Mouse (Mus musculus) MEL (cell line): ENCODE results near the gene Ift20. TPM values are rescaled to one million over a fixed set of nuclear protein-coding genes. Genes with fewer than 3 reads are reported as not detected.

ENCODE experiments used
- DNase-seq: peaks from one replicate; pipeline ENCODE4 v3.0.0; 2011; ENCODE audit warnings: low read depth, low spot score
- H3K27ac ChIP-seq: 2 replicates; pipeline ENCODE4 v1.5.1; 2012; ENCODE audit warnings: low read depth, mild to moderate bottlenecking, control low read depth, low read length, moderate library complexity; ENCODE audit not compliant: control insufficient read depth
- H3K27me3 ChIP-seq, 2 experiments: fragments of 150-350 bp in 1 of 2; sonication (generic) in 1 of 2; 2 replicates each; pipeline ENCODE4 v1.6.1; 2012; ENCODE audit warnings: low read length in 2 of 2, mild to moderate bottlenecking in 2 of 2, improper control_type of control experiment in 1 of 2, moderate library complexity in 1 of 2; ENCODE audit not compliant: insufficient read depth in 2 of 2, control insufficient read depth in 1 of 2
- H3K36me3 ChIP-seq, 2 experiments: 2 replicates each; pipeline ENCODE4 v1.6.1; 2012 to 2014; ENCODE audit warnings: low read length in 2 of 2, improper control_type of control experiment in 1 of 2, inconsistent platforms in 1 of 2, mild to moderate bottlenecking in 1 of 2; ENCODE audit not compliant: insufficient read depth in 2 of 2, control insufficient read depth in 1 of 2
- H3K4me1 ChIP-seq, 2 experiments: fragments of 150-350 bp in 1 of 2; sonication (generic) in 1 of 2; 2 replicates each; pipeline ENCODE4 v1.6.1; 2012; ENCODE audit warnings: low read length in 2 of 2, improper control_type of control experiment in 1 of 2, mild to moderate bottlenecking in 1 of 2; ENCODE audit not compliant: insufficient read depth in 2 of 2, control insufficient read depth in 1 of 2
- H3K4me3 ChIP-seq, 2 experiments: fragments of 150-350 bp in 1 of 2; sonication (generic) in 1 of 2; 2 replicates each; pipeline ENCODE4 v1.5.1; 2012; ENCODE audit warnings: low read depth in 2 of 2, low read length in 2 of 2, mild to moderate bottlenecking in 2 of 2, moderate library complexity in 2 of 2, control low read depth in 1 of 2, improper control_type of control experiment in 1 of 2; ENCODE audit not compliant: control insufficient read depth in 1 of 2, insufficient read depth in 1 of 2
- H3K79me2 ChIP-seq: 2 replicates; pipeline ENCODE4 v1.6.1; 2012; ENCODE audit warnings: mild to moderate bottlenecking, low read length, moderate library complexity; ENCODE audit not compliant: control insufficient read depth, poor library complexity, insufficient read depth
- H3K9ac ChIP-seq: 2 replicates; pipeline ENCODE4 v1.6.1; 2012; ENCODE audit warnings: low read depth, mild to moderate bottlenecking, control low read depth, low read length, moderate library complexity; ENCODE audit not compliant: control insufficient read depth, poor library complexity, severe bottlenecking
- H3K9me3 ChIP-seq: fragments of 150-350 bp; sonication (generic); replicated peaks from 2 replicates; pipeline ENCODE4 v1.6.1; 2012; ENCODE audit warnings: mild to moderate bottlenecking, low read length, improper control_type of control experiment, moderate library complexity; ENCODE audit not compliant: insufficient read depth
- BHLHE40 ChIP-seq: IDR thresholded peaks from 2 replicates; pipeline ENCODE4 v1.6.1; 2012; ENCODE audit warnings: low read depth, mild to moderate bottlenecking, inconsistent platforms, low read length, improper control_type of control experiment, borderline replicate concordance
- CHD1 ChIP-seq: IDR thresholded peaks from 2 replicates; pipeline ENCODE4 v1.6.1; 2012; ENCODE audit warnings: low read depth, mild to moderate bottlenecking, inconsistent platforms, low read length, improper control_type of control experiment
- CTCF ChIP-seq, 3 experiments: IDR thresholded peaks in 2 of 3; conservative IDR thresholded peaks in 1 of 3; 2 replicates each; pipeline ENCODE4 v1.5.1; 2011 to 2012; ENCODE audit warnings: low read length in 3 of 3, low read depth in 2 of 3, mild to moderate bottlenecking in 2 of 3, improper control_type of control experiment in 1 of 3, inconsistent platforms in 1 of 3, mixed read lengths in 1 of 3, moderate library complexity in 1 of 3; ENCODE audit not compliant: control insufficient read depth in 1 of 3, insufficient read depth in 1 of 3, poor library complexity in 1 of 3, severe bottlenecking in 1 of 3
- E2F4 ChIP-seq: IDR thresholded peaks from 2 replicates; pipeline ENCODE4 v1.6.1; 2011; ENCODE audit warnings: low read depth, low read length, improper control_type of control experiment, borderline replicate concordance
- ELF1 ChIP-seq: IDR thresholded peaks from 2 replicates; pipeline ENCODE4 v1.6.1; 2014; ENCODE audit warnings: low read depth, mild to moderate bottlenecking, inconsistent platforms, low read length, improper control_type of control experiment, moderate library complexity
- EP300 ChIP-seq, 2 experiments: IDR thresholded peaks; 2 replicates each; pipeline ENCODE4 v1.6.1; 2011; ENCODE audit warnings: improper control_type of control experiment in 2 of 2, low read length in 2 of 2, low read depth in 1 of 2, mild to moderate bottlenecking in 1 of 2
- ETS1 ChIP-seq: IDR thresholded peaks from 2 replicates; pipeline ENCODE4 v1.6.1; 2012; ENCODE audit warnings: low read depth, mild to moderate bottlenecking, inconsistent platforms, low read length, improper control_type of control experiment, moderate library complexity
- GATA1 ChIP-seq: IDR thresholded peaks from 2 replicates; pipeline ENCODE4 v1.6.1; 2011; ENCODE audit warnings: low read depth, low read length, improper control_type of control experiment
- HCFC1 ChIP-seq: IDR thresholded peaks from 2 replicates; pipeline ENCODE4 v1.6.1; 2012; ENCODE audit warnings: low read depth, mild to moderate bottlenecking, inconsistent platforms, low read length, improper control_type of control experiment, moderate library complexity
- MAX ChIP-seq: IDR thresholded peaks from 2 replicates; pipeline ENCODE4 v1.6.1; 2011; ENCODE audit warnings: low read length, improper control_type of control experiment
- MXI1 ChIP-seq: IDR thresholded peaks from 2 replicates; pipeline ENCODE4 v1.6.1; 2011; ENCODE audit warnings: mild to moderate bottlenecking, low read depth, low read length, improper control_type of control experiment
- MYB ChIP-seq: IDR thresholded peaks from 2 replicates; pipeline ENCODE4 v1.6.1; 2011; ENCODE audit warnings: mild to moderate bottlenecking, low read depth, low read length, improper control_type of control experiment
- MYC ChIP-seq: IDR thresholded peaks from 2 replicates; pipeline ENCODE4 v1.6.1; 2011; ENCODE audit warnings: low read depth, mild to moderate bottlenecking, low read length, improper control_type of control experiment, moderate library complexity
- NELFE ChIP-seq: IDR thresholded peaks from 2 replicates; pipeline ENCODE4 v1.6.1; 2011; ENCODE audit warnings: low read depth, low read length, improper control_type of control experiment
- POLR2AphosphoS2 ChIP-seq: IDR thresholded peaks from 2 replicates; pipeline ENCODE4 v1.6.1; 2011; ENCODE audit warnings: low read length, improper control_type of control experiment
- RCOR1 ChIP-seq: IDR thresholded peaks from 2 replicates; pipeline ENCODE4 v1.6.1; 2012; ENCODE audit warnings: low read depth, mild to moderate bottlenecking, inconsistent platforms, low read length, improper control_type of control experiment
- SIN3A ChIP-seq: IDR thresholded peaks from 2 replicates; pipeline ENCODE4 v1.6.1; 2012; ENCODE audit warnings: low read length, improper control_type of control experiment, inconsistent platforms
- TCF12 ChIP-seq: IDR thresholded peaks from 2 replicates; pipeline ENCODE4 v1.6.1; 2014; ENCODE audit warnings: low read depth, mild to moderate bottlenecking, inconsistent platforms, low read length, improper control_type of control experiment, moderate library complexity
- USF1 ChIP-seq: IDR thresholded peaks from 2 replicates; pipeline ENCODE4 v1.6.1; 2014; ENCODE audit warnings: low read depth, mild to moderate bottlenecking, inconsistent platforms, low read length, improper control_type of control experiment, moderate library complexity
- USF2 ChIP-seq, 2 experiments: IDR thresholded peaks; 2 replicates each; pipeline ENCODE4 v1.6.1; 2011 to 2012; ENCODE audit warnings: improper control_type of control experiment in 2 of 2, low read length in 2 of 2, borderline replicate concordance in 1 of 2, inconsistent platforms in 1 of 2, low read depth in 1 of 2, mild to moderate bottlenecking in 1 of 2; ENCODE audit not compliant: insufficient read depth in 1 of 2
- polyA plus RNA-seq, 2 experiments: library from polyadenylated mRNA; stranded (reverse) in 1 of 2; unstranded in 1 of 2; fragments of >175 nt in 1 of 2; fragments of >200 nt in 1 of 2; gene quantifications; 2 replicates each; pipeline versions ENCODE4 v1.2.1 to v1.2.4; 2012; ENCODE audit warnings: low replicate concordance in 2 of 2, low read depth in 1 of 2; ENCODE audit not compliant: insufficient read length in 2 of 2, insufficient read depth in 1 of 2, missing spikeins in 1 of 2
- total RNA-seq: library from RNA; depleted of rRNA; stranded (reverse); fragments of 300-350 nt; gene quantifications from 2 replicates; pipeline ENCODE4 v1.2.3, GENCODE M21; 2012

Gene Ift20
- total and polyA plus RNA-seq, 3 experiments = 128 to 196 TPM; not detected in 1

GRCm38 (mm10) chr11:78555623-78556022 lies 19.5 kb downstream of the Ift20 start:
- DNase-seq = peak; percentile 70

GRCm38 (mm10) chr11:78556070-78556469 lies 19.9 kb downstream of the Ift20 start:
- Histone ChIP-seq H3K9ac (peak overlapping the region; percentile 44), H3K79me2 (no peaks in the 10 kb centered on the region), H3K27me3 (no peaks in the 10 kb centered on the region), H3K27ac (peak overlapping the region; percentile 77), H3K36me3 (peaks cover 0 to 20% of the 10 kb centered on the region in 2 experiments; a peak in 2 of 4 replicates), H3K4me3 (no peak overlapping the region; a peak in 1 of 4 replicates), H3K4me1 (peaks cover 21 to 22% of the 10 kb centered on the region in 2 experiments), H3K9me3 (no peaks in the 10 kb centered on the region)
- peak; percentile 57 for DNase-seq
- no peak for TF ChIP-seq CTCF (IDR thresholded peaks at IDR 0.05 in 2 of 3, conservative IDR thresholded peaks at IDR 0.05 in 1 of 3; ENCODE audit: control insufficient read depth in 1 of 3, insufficient read depth in 1 of 3, low read depth in 2 of 3, low read length in 3 of 3, poor library complexity in 1 of 3, severe bottlenecking in 1 of 3)
- TF ChIP-seq NELFE = no peak; the same call in 1 of the 2 replicates
- peak; percentile 87 for TF ChIP-seq MAX
- TF ChIP-seq USF2 (IDR thresholded peaks at IDR 0.05; ENCODE audit: borderline replicate concordance in 1 of 2, insufficient read depth in 1 of 2, low read depth in 1 of 2, low read length in 2 of 2) = 0 out of 4 replicates have a peak, but pooled peaks of 1 of the 2 experiments have one; percentile 34
- TF ChIP-seq HCFC1 = 0 out of 2 replicates have a peak, but pooled peaks have one; percentile 3
- 0 out of 2 replicates have a peak, but pooled peaks have one; percentile 55 for TF ChIP-seq MYC
- no peak for TF ChIP-seq CHD1
- peak; percentile 39; the same call in 1 of the 2 replicates for TF ChIP-seq MXI1
- TF ChIP-seq USF1 = peak; percentile 77
- TF ChIP-seq E2F4 = no peak
- 0 out of 2 replicates have a peak, but pooled peaks have one; percentile 29 for TF ChIP-seq ELF1

More at GRCm38 (mm10) chr11:78555623-78556022, 19.5 kb downstream of the Ift20 start:
- Histone ChIP-seq H3K79me2 (no peaks in the 10 kb centered on the region), H3K4me3 (no peak overlapping the region; a peak in 1 of 4 replicates), H3K9me3 (no peaks in the 10 kb centered on the region), H3K9ac (peak overlapping the region; percentile 44), H3K4me1 (peaks cover 24% of the 10 kb centered on the region in 2 experiments), H3K27me3 (no peaks in the 10 kb centered on the region), H3K36me3 (peaks cover 0 to 22% of the 10 kb centered on the region in 2 experiments; a peak in 2 of 4 replicates), H3K27ac (peak overlapping the region; percentile 77)
- peak; percentile 58 for TF ChIP-seq SIN3A
- TF ChIP-seq HCFC1 = peak; percentile 15; the same call in 1 of the 2 replicates
- TF ChIP-seq MYC = no peak
- TF ChIP-seq ETS1 = peak; percentile 93
- no peak for TF ChIP-seq BHLHE40
- TF ChIP-seq RCOR1 = no peak
- no peak; the same call in 1 of the 2 replicates for TF ChIP-seq POLR2AphosphoS2
- peak; percentile 49 to 70; a peak in 3 of 4 replicates for TF ChIP-seq EP300 (IDR thresholded peaks at IDR 0.05; ENCODE audit: low read depth in 1 of 2, low read length in 2 of 2)
- peak; percentile 77 for TF ChIP-seq GATA1
- TF ChIP-seq MXI1 = peak; percentile 83
- 0 out of 2 replicates have a peak, but pooled peaks have one; percentile 9 for TF ChIP-seq MYB
- peak; percentile 88 for TF ChIP-seq TCF12
